Mouse (Mus musculus) megakaryocyte progenitor cell, adult 5-6 weeks (primary cell): Measurements from ENCODE around the gene Ttc26. TPM values are rescaled to one million over a fixed set of nuclear protein-coding genes. Genes with fewer than 3 reads are reported as not detected.
A peak's percentile ranks its signal among the peaks of the same experiment; 100 is the strongest.

ENCODE experiments used
- ATAC-seq: replicated peaks from 2 replicates; pipeline ENCODE4 v1.8.0; 2016; ENCODE audit warnings: mild to moderate bottlenecking, moderate TSS enrichment, inconsistent platforms; ENCODE audit not compliant: poor library complexity
- total RNA-seq, 2 experiments: library from RNA; stranded (forward) in 1 of 2; stranded (reverse) in 1 of 2; fragments of 157-497, 149-512 nt in 1 of 2; fragments of 200-1000 nt in 1 of 2; gene quantifications; 2 replicates each; pipeline versions ENCODE4 v1.2.3 to v1.2.4; 2015 to 2017

Ttc26 gene
- total RNA-seq (2015) (0.51 and 1.2 TPM in 2 replicates), total RNA-seq (2017) (2.5 TPM in 2 replicates)

DNA sequence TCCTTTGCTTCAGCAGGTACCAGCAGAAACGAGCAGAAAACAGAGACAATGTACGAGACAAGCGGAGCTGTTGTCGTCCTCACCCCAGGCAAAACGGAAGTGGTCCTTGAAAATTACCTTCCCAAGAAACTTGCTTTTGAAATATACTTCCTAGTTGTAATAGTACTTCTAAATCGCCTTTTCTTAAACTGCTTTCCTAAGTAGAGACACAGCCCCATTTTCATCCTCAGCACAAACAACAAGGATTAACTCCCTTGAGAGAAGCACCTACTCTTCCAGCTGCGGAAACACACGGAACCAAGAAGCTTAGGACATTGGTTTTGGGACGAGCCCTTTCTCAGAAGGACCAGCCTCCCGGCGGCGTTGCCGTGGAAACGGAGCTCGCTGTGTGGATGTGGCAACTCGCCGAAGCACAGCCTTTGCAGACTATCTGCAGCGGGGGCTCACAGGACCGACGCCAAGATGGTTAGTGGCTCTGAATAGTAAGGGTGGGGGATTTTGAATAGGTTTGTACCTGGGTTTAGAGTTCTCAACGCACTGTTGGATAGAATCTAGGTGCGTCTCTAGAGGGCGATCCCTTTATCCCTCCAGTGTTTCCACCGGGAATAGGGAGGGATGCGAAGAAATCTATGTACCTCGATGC is at the start of gene Ttc26:
TSS of gene Ttc26 (plus strand) at position 341 of the 643 bp plus-strand sequence.
- peak; percentile 100 for ATAC-seq

DNA sequence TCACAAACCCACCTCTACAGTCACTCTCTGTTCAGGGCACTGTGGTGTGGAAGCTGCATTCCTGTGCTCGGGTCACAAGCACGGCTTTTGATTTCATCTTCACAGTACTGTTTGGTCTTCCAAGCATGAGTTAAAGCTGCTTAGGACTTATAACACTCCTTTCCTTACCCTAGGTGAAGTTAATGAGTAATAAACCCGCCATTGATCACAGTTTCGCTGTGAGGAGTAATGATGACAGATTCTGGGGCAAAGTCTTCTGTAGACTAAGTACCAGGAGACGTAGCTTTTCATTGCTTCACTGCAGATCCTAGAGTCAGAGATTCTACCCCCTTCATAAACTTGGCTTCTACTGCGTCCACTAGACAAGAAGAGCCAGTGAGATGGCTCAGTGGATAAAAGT is 46.0 kb upstream of the Ttc26 start:
- no peak for ATAC-seq

DNA sequence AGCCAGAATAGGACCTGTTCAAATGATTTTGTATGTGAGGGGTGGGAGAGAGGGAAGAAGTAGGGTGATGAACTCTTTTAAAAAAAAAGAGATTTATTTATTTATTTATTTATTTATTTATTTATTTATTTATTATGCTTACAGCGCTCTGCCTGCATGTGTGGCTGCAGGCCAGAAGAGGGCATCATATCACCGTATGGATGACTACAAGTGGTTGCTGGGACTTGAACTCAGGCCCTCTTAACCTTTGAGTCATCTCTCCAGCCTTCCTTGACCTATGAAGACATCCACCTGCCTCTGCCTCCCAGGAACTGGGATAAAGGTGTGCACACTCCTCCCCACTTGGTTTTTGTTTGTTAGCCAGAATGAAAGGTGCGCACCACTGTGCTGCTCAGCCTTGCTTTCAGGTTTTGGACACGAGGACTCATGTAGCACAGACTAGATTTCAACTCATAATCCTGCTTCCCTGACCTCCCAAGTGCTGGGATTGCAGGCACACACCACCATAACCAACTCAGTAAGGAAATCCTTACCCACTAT is 44.0 kb upstream of the Ttc26 start:
- ATAC-seq = no peak

DNA sequence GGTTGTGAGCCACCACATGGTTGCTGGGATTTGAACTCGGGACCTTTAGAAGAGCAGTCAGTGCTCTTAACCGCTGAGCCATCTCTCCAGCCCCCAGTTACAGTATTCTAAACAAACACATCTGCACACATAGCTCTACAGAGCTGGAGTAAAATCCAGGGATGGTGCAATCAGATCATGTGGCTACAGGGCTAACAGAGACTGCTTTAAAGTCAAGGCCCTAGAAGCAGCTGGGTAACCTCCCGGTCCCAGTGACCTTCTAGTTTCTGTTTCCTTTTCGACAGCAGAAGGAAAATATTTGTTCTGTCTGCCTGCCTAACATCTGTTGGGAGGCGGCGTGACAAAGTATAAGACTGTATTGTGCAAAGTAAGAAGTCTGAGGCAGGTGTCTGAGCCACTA is 43.3 kb upstream of the Ttc26 start:
- ATAC-seq = no peak

DNA sequence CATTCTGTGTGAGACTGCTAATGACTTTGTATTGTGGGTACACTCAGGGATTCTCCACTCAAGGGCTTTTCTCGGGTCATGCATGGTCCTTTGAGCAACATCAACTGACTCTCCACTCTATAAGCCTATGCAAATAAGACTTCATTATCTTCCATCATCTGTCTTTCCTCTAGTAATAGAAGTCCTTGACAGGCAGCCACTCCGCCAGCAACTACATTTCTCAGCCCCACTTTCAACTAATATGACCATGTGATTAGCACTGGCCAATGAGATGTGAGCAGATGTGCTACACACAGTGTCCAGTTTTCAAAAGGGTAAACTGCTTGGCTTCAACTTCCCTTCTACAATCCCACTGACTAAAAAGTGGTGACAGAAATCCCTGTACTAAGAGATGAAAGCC is 42.2 kb upstream of the Ttc26 start:
- no peak for ATAC-seq

DNA sequence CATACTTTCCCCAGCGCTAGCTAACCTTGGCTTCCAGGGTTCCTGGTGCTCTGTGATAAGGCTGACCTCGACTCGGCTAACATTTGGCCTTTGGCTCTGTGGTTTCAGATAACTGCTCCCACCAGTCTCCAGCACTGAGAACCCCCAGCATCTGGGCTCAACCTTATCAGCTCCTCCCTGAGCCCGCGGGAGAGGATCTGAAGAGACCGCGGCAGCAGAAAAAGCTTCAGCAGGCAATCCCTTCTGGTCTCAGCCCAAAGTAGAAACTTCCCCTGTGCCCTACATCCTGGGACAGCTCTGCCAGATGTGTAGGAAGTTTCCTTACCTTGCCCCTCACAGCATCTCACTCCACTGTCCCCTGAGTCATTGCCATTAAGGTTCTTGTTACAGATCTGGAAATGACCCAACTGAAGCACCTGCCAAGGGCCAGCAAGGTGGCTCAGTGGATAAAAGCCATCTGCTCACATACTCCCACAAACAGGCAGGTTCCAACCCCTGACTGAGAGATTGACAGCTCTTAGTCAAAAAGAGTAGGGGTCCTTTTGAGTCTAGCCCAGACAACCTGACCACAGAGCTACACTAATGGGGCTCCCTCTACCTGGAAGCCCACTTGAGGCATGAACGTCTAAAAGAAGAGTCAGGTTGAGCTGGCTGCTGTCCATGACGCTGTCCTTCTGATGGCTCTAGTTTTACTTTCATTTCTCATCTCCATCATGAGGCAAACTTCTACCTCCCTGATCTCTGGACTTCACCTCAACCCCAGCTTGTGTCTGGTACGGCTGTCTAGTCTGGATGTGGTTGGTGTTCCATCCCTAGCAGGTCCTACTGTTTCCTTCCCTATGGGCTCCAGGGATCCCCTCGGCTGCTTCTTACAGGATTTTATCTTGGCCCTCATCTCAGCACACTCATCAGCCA is 39.3 kb upstream of the Ttc26 start:
- peak; percentile 69 for ATAC-seq

DNA sequence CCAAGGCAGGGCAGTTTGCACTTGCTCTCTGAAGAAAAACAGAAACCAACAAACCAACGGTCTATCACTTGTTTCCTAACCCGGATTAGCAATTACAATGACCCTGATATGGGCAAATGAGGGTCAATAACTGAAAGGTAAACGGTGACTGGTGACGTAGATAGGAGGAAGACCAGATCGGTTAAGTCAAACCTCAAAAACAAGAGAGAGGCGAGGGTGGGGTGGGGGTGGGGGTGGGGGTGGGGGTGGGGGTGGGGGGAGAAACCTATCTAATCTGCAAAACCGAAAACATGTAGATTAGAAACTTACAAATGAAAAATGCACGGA is 38.6 kb upstream of the Ttc26 start:
- ATAC-seq = peak; percentile 7

DNA sequence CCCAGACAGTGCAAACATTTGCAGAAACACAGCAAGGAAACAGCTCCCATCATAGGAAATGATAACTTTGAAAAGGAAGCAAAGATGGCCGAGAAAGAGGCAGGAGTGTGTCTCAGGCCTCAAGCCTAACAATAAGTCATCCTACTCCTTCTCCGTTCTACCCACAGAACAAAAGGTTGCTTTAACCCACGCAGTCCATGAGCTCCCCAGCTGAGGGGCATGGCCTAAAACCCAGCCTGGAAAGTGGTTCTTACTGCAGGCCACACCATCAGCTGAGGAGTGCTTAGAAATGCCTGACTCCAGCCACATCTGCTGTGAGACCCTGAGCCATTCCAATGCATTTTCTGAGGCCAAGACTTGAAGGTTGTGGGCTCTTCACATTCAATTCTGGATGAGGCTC is 37.7 kb upstream of the Ttc26 start:
- ATAC-seq = no peak

DNA sequence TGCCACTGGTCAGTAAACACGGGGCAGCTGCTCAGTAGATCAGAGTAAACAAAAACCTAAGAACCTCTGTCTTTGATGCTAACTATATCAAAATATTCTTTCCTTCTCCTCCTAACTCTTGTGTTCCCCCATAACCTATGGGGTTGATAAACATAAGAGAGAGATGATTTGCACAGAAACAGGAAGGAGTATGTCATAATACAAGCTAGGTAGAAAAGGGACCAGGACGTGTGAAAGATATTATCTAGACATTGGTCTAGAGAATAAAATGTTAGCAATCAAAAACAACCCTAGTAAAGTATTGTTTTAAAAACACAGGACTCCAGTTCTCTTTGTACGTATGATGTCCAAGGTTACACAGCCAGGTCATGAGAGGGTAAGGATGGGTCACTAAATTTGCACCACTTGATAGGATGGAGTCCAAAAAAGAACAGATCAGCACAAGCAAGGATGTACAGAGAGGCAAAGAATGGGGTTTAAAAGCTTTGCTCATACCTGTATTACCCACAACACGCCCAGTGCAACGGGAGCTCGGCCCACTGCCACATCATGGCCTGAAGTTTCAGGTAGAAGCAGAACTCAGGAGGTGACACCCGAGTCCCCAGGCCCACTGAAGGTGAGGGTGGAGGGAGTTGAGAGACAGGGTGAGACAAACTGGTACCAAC is 37.1 kb upstream of the Ttc26 start:
- no peak for ATAC-seq

DNA sequence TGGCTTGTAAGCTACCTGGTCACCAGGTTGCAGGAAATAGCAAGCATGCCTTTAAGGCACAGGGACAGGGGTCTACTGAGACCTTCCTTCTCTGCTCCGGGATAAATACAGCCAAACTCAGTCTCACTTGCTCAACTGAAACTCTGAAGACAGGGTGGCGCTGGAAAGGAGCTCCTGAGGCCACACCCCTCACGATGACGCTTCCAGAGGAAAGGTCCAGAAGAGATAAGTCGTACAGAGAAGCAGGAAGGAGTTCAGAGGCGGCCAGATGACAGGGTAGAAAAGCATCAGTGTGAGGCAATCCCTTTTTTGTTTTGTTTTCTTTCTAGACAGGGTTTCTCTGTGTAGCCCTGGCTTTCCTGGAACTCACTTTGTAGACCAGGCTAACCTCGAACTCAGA is 35.5 kb upstream of the Ttc26 start:
- peak; percentile 73 for ATAC-seq

DNA sequence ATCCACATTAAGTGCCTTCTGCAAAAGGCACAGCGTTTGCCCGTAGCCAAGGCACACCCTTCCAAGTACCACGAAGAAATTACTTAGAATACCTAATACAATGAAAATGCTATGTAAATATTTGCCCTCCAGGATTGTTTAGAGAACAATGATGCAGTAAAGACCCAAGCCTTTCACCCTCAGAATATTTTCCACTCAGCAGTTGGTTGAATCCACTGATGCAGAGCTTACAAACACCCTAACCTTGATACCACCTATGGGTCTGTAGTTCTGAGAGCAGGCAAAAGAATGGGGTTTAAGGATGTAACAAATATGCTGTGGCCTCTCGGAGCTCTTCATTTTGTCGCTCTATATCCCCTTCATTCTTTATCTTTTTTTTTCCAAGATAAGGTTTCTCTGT is 33.4 kb upstream of the Ttc26 start:
- ATAC-seq = no peak

DNA sequence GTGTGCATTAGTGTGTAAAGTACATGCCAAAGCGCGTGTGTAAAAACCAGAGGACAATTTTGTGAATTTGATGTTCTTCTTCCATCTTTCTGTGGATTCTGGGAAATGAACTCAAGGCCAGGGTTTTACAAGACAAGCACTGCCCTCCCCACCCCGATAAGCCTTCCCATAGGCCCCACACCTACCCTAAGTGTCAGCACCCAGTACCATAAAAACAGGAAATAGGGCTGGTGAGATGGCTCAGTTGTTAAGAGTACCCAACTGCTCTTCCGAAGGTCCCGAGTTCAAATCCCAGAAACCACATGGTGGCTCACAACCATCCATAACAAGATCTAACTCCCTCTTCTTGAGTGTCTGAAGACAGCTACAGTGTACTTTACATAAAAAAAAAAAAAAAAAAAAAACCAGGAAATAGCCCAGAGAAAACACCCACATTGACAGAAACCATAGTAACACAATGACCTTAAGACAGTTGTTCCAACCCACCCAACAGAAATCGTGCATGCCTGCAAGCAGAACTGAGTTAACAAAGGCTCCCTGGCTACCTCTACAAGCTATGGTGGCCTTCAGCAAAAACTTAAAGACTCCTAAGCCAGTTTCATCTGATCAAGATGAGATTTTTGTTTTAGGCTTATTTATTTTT is 32.3 kb upstream of the Ttc26 start:
- ATAC-seq = no peak

DNA sequence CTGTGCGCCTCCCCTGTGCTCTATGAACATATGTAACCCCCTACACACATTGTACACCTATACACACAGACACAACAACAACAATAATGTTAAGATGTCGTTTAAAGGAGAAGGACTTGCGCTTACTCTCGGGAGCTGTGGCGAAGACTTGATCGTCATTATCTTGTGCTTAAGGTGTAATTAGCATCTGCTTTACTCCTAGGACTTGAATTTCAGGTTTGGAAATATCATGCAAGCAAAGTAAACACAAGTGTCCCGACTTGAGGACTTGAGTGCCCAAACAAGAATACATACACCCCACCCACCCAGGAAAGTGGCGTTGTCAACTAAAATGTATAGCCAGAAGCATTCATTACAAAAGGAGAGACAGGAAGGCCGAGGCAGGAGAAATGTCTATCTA is 31.5 kb upstream of the Ttc26 start:
- no peak for ATAC-seq

DNA sequence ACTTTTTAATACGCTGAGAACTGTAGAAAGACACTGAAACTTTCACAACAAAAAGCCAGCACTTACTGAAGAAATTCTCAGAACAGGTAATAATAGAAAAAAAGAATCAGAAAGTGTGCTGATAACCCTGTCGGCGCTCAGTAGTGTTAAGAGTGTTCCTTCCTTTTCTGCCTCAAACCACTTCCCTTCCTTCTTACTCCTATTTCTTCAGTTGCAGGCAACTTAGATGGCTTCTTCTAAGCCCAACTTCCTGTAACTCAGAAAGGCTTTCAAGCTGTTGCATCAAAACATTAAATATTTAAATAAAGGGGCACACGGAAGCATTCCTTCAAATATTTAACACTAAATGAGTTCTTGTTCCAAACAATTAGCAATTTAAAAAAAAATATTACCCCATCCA is 29.3 kb upstream of the Ttc26 start:
- 0 out of 2 replicates have a peak, but pooled peaks have one; percentile 24 for ATAC-seq

DNA sequence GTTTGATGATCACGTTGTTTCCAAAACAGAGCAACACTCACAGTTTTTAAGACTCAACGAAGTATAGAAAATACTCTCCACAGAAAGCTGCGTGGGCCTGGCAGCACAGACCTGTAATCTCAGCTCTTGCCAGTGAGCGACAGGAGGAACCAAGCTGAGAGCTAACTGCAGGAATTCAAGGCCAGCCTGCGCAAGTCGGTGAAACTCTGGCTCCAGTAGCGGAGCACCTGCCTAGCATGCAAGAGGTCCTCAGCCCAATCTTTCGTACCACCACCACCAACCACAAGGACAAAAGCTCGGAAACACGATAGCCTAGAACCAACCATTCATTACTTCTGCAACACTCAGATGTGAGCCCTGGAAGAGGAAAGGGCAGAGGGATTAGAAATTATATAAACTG is 28.8 kb upstream of the Ttc26 start:
- peak; percentile 29 for ATAC-seq

DNA sequence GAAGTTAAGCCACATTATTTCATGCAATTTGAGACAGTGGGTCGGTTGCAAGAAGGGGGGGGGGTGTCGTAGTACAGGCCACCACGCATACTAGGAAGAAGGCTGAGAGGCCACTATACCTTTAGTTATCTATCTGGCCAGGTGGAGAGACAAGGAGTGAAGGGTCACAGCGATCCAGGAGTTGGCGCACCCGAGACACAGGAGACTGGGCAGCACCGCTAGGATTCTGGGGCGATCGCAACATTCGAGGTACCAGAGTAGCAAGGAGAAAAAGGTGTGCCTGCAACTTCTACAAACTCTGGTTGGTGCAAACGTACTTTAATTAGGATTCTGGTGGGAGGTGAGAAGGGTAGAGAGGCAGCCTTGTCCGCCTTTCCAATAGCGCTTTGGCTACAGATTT is 28.1 kb upstream of the Ttc26 start:
- no peak for ATAC-seq

DNA sequence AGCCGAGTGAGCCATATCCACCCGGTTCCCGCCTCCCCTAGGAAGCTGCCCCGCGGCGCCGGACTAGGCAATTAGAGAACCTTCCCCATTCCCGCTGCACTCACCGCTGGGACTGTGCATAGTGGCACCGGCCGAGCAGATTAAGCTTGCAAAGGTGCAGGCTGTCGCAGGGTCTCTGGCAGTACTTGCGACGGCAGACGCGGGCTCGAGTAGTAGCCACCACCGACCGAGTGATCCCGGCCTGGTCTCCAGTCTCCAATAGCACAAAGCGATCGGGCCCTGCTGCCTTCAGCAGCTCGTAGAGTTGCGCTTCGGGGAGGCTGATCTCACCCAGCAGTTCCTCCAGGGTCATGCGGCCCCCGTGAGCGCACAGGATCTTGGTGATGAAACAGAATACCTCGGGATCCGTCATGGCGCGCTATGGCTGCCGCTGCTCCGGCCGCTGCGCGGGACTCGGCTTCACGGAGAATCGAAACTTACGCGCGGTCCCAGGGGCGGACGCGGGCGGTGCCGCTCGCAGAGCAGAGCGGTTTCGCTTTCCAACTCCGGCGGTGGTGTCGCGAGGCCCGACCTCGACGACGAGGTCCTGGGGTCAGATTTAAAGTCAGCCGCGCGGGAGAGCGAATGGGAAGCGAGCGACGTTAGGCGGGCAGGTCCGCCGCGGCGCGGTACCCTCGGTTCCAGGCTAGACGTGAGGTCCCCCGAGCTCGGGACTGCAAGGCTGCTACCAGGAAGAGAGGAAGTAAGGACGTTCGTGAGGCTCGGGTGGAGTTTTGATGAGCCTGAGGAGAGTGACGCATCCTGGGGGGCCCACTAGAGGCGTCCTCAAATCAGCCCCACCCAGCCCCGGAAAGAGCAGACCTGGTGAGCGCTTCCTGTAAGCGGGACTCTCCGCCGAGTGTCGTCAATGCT is 27.2 kb upstream of the Ttc26 start, which contains the start of gene Zc3hav1:
TSS of gene Zc3hav1 (minus strand) at position 793 of the 912 bp plus-strand sequence.
- ATAC-seq = peak; percentile 71

DNA sequence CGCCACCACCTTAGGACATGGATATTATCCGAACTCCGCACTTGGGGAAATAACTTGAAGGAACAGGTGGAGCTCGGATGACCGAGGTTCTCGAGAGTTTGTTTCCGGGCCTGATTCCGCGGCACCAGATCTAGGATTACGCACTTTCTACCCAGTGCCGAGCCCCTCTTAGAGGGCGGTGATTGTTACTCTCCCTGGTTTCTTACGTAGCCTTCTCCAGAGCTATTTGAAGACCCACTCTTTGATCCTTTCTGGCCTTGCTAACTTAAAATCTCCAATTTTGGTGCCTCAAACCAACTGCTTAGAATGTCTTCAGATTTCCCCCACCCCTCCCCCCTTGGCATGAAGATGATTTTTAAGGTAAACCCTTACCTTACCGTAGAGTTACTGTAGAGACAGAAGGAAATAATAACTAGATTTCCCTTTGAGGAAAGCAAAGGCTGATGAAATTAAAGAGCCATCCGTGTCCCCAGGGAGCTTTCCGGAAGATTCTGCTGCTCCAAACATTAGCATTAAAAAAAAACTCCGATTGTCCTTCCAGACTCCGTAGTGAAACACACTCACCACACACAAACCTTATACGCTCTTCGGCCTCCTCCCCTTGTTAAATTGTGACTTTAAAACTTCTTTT is 26.4 kb upstream of the Ttc26 start:
- ATAC-seq = no peak

DNA sequence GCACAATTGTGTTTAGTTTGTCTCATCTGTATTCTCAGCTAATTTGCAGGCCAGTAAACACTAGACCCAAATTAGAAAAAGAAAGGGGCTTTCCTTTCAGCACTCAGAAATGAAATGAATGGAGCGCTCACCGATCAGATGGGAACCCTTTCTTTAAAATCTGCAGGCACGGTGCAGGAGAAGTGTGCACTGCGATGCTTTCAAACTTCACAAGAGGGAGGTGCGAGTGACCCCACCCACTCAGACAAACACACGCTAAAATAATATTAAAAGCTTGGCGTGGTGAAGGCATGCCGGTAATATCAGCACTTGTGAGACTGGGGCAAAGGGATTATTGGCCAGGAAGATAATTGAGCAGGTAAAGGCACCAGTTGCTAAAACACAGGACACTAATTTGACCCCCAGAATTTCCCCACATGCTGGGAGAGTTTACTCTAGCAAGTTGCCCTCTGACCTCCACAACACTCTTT is 25.9 kb upstream of the Ttc26 start:
- ATAC-seq = no peak
